Mouse (Mus musculus): ENCODE measurements around the gene Lpp.

The Lpp gene

GRCm38 (mm10) chr16:24828207-24828803 is 435.0 kb downstream of the Lpp start:
- no peak for ATAC-seq (ENCODE audit: insufficient number of reproducible peaks, low FRiP score, low TSS enrichment)

- no peak for ATAC-seq (ENCODE audit: insufficient number of reproducible peaks, low FRiP score, low TSS enrichment)
These were observed 436.6 kb downstream of the Lpp start for GRCm38 (mm10) chr16:24829860-24830259.

GRCm38 (mm10) chr16:24830939-24831338 is 437.6 kb downstream of the Lpp start:
- no peak for ATAC-seq (ENCODE audit: insufficient number of reproducible peaks, low FRiP score, low TSS enrichment)

GRCm38 (mm10) chr16:24833221-24833620 is 439.9 kb downstream of the Lpp start:
- no peak for ATAC-seq (ENCODE audit: insufficient number of reproducible peaks, low FRiP score, low TSS enrichment)

- no peak for ATAC-seq (ENCODE audit: insufficient number of reproducible peaks, low FRiP score, low TSS enrichment)
These were observed 441.2 kb downstream of the Lpp start for GRCm38 (mm10) chr16:24834536-24834935.

GRCm38 (mm10) chr16:24836550-24836949 is 443.2 kb downstream of the Lpp start:
- ATAC-seq (ENCODE audit: insufficient number of reproducible peaks, low FRiP score, low TSS enrichment): no peak

- no peak for ATAC-seq (ENCODE audit: insufficient number of reproducible peaks, low FRiP score, low TSS enrichment)
These were observed 445.7 kb downstream of the Lpp start for GRCm38 (mm10) chr16:24839018-24839417.

- ATAC-seq (ENCODE audit: insufficient number of reproducible peaks, low FRiP score, low TSS enrichment): no peak
These were observed 446.8 kb downstream of the Lpp start for GRCm38 (mm10) chr16:24840073-24840472.

- no peak for ATAC-seq (ENCODE audit: insufficient number of reproducible peaks, low FRiP score, low TSS enrichment)
These were observed 452.8 kb downstream of the Lpp start for GRCm38 (mm10) chr16:24846141-24846540.

GRCm38 (mm10) chr16:24859509-24860140 is 466.3 kb downstream of the Lpp start:
- no peak for ATAC-seq (ENCODE audit: insufficient number of reproducible peaks, low FRiP score, low TSS enrichment)

- peak; percentile 88 for ATAC-seq (ENCODE audit: insufficient number of reproducible peaks, low FRiP score, low TSS enrichment)
These were observed 467.1 kb downstream of the Lpp start for GRCm38 (mm10) chr16:24860445-24860844.

- ATAC-seq (ENCODE audit: insufficient number of reproducible peaks, low FRiP score, low TSS enrichment): no peak
These were observed 468.1 kb downstream of the Lpp start for GRCm38 (mm10) chr16:24861374-24861773.

GRCm38 (mm10) chr16:24874235-24874634 is 480.9 kb downstream of the Lpp start:
- ATAC-seq (ENCODE audit: insufficient number of reproducible peaks, low FRiP score, low TSS enrichment): no peak

- no peak for ATAC-seq (ENCODE audit: insufficient number of reproducible peaks, low FRiP score, low TSS enrichment)
These were observed 482.4 kb downstream of the Lpp start for GRCm38 (mm10) chr16:24875661-24876060.

GRCm38 (mm10) chr16:24878977-24879376 is 485.7 kb downstream of the Lpp start:
- no peak for ATAC-seq (ENCODE audit: insufficient number of reproducible peaks, low FRiP score, low TSS enrichment)

- ATAC-seq (ENCODE audit: insufficient number of reproducible peaks, low FRiP score, low TSS enrichment): no peak
These were observed 487.4 kb downstream of the Lpp start for GRCm38 (mm10) chr16:24880698-24881097.

GRCm38 (mm10) chr16:24881981-24882775 is 488.9 kb downstream of the Lpp start:
- ATAC-seq (ENCODE audit: insufficient number of reproducible peaks, low FRiP score, low TSS enrichment): no peak

GRCm38 (mm10) chr16:24884017-24884416 is 490.7 kb downstream of the Lpp start:
- ATAC-seq (ENCODE audit: insufficient number of reproducible peaks, low FRiP score, low TSS enrichment): no peak

GRCm38 (mm10) chr16:24886346-24886745 is 493.0 kb downstream of the Lpp start:
- ATAC-seq (ENCODE audit: insufficient number of reproducible peaks, low FRiP score, low TSS enrichment): 0 out of 2 replicates have a peak, but pooled peaks have one; percentile 36

- no peak for ATAC-seq (ENCODE audit: insufficient number of reproducible peaks, low FRiP score, low TSS enrichment)
These were observed 493.6 kb downstream of the Lpp start for GRCm38 (mm10) chr16:24886943-24887342.

GRCm38 (mm10) chr16:24891453-24891852 is 498.1 kb downstream of the Lpp start:
- ATAC-seq (ENCODE audit: insufficient number of reproducible peaks, low FRiP score, low TSS enrichment): no peak
